Mouse (Mus musculus) bone marrow, adult 2 months (tissue): ENCODE measurements around the gene Lysmd1.

Experiments
- CTCF ChIP-seq: fragments of 200-500 bp; IDR thresholded peaks from 2 replicates; pipeline ENCODE4 v1.5.1; 2011; ENCODE audit warnings: low read length, control low read depth; ENCODE audit not compliant: control insufficient read depth, insufficient read depth
- POLR2A ChIP-seq: fragments of 200-500 bp; IDR thresholded peaks from 2 replicates; pipeline ENCODE4 v1.6.1; 2011; ENCODE audit warnings: low read depth, mild to moderate bottlenecking, control low read depth, low read length, borderline replicate concordance; ENCODE audit not compliant: control insufficient read depth

DNA sequence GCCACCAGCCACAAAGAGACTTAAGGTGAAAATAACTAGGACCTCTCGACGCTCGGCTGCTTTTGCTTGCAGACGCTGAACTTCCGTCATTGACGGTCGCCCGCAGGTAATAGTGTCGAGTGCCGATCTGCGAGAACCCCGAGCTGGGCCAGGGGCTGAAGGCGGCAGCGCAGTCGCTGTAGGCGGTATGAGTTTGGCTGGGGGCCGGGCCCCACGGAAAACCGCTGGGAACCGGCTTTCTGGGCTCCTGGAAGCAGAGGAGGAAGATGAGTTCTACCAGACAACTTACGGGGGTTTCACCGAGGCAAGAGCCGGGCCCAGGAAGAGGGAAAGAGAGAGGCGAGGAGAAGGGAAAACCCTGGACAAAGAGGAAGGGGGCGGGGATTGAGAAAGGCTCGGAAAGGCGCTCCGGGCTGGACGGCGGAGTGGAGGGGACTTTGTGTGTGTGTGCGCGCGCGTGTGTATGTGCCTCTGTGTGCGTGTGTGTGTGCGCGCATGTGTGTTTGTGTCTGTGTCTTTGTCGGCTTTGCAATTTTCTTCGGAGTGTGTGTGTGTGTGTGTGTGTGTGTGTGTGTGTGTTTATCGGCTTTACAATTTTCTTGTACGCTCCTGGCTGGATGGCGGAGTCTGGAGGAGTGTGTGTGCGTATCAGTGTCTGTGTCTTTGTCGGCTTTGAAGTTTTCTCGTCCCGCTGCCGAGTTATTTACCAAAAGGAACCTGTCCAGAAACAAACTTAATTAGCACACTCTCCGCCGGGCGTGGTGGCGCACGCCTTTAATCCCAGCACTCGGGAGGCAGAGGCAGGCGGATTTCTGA, 22.8 kb upstream of the Lysmd1 start, which contains the start of gene Vps72:
- TF ChIP-seq POLR2A: peak; percentile 67; the same call in 1 of the 2 replicates
- no peak for TF ChIP-seq CTCF
